Mouse (Mus musculus): ENCODE results near the gene Gm37240. TPM values are rescaled to one million over a fixed set of nuclear protein-coding genes. Genes with fewer than 3 reads are reported as not detected.
"Not testable (repeated sequence)": the region's sequence is repeated elsewhere in the genome, so short reads cannot be mapped to it uniquely, and the experiment has no call there.

Gm37240 gene
- total RNA-seq, 1 experiment from 2014 or later: 10.8 TPM

DNA sequence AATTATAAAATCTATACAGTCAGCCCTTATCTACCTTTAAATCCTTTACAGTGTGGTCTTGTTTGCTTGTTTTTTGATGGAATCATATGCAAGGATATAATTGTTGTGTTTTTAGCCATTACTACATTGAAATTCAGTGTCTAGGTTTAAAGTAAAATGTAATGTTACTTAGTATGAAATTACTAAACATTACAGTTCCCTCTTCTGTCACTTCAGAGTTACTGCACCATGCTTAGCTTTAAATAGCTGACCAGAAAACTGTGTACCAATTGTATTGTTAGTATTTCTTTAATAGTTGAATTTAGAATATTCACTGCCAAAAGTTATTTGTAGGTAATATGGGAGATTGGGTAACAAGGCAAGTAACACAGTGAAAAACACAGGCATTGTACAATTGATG lies 1017.2 kb downstream of the Gm37240 start:
- no peak for DNase-seq

DNA sequence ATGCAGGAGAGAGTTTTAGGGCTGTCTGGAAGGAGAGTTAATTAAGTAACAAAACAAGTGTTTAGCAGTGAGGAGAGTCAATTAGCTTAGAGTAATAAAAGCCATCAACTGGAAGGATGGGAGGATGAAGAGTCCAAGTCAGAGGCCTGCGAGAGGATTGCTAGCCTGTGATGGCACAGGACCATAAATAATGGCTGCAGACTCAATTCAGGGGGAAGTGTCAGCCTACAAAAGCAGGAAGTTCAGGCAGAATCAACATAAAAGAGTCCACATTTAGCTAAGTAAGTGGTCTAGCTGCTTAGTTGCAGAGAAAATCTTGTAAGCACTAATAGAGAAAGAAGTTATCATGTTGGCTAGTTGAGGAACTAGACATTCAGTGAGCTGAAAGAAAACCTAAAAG lies 1019.3 kb downstream of the Gm37240 start:
- no peak for DNase-seq

- no peak for DNase-seq
Measured at GRCm38 (mm10) chr3:84867434-84867975, 1019.8 kb downstream of the Gm37240 start.

- DNase-seq: no peak
Measured at GRCm38 (mm10) chr3:84866866-84867265, 1020.5 kb downstream of the Gm37240 start.

- DNase-seq: no peak
Measured at GRCm38 (mm10) chr3:84865684-84866083, 1021.6 kb downstream of the Gm37240 start.

DNA sequence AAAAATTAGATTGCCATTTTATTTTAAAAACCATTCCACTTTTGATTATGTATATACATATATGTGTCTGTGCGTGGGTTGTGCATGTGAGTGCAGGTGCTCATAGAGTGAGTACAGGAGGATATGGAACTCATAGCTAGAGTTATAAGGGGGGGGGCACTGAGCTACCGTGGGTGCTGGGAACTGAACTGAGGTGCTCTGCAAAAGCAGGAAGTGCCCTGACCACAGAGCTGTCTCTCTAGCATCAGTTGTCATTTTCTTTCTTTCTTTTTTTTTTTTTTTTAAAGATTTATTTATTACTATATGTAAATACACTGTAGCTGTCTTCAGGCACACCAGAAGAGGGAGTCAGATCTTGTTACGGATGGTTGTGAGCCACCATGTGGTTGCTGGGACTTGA lies 1025.5 kb downstream of the Gm37240 start:
- not testable (repeated sequence) for DNase-seq

GRCm38 (mm10) chr3:84860669-84861068 lies 1026.6 kb downstream of the Gm37240 start:
- no peak for DNase-seq

GRCm38 (mm10) chr3:84854440-84854839 lies 1032.9 kb downstream of the Gm37240 start:
- DNase-seq: no peak

DNA sequence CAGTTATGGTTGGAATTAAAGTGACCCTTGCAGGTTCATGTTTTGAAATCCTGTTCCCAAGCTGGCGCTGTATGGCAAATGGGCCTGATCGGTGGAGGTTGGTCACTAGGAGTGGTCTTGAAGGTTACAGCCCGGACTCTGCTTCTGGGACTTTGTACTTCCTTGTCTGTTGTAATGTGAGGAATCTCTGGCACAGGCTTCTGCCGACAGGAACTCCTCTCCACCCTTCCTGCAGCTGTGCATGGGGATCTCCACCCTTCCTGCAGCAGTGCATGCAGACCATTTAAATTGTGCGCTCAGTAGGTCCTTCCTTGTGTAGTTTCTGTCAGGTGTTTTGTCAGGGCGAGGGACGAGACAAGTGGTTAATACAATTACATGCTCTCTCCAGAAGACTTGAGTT lies 1034.4 kb downstream of the Gm37240 start:
- peak; percentile 9 for DNase-seq

DNA sequence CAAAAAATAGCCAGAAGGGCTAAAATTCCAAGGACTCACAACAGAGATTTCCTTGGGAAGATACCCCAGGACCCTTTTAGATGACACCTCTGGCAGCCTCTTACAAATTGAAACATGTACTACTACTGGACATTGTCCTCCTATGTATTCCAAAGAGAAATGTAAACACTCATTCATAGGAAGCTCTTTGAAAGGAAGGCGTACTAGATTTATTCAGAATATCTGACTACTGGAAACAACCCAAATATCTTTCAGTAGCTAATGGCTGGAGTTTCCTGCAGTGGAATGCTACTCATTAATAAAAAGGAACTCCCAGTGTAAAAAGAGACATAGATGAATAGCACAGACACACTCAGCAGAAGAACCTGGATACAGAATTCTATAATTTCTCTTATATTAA lies 1035.5 kb downstream of the Gm37240 start:
- DNase-seq: no peak

DNA sequence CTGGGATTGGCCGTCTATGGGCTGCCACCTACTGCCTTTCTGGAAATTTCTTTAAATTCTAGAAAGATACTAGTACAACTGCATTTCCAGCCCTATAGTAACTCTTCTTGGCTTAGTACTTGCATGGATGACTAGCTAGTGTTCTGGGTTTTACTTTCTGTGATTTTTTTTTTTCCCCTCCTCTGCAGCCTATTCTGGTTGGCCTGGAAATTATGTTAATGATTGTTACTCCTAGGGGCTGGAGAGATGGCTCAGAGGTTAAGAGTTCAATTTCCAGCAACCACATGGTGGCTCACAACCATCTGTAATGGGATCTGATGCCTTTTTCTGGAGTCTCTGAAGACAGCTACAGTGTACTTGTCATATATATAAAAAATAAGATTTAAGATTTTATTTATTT lies 1036.9 kb downstream of the Gm37240 start:
- DNase-seq: no peak

GRCm38 (mm10) chr3:84848798-84849197 lies 1038.5 kb downstream of the Gm37240 start:
- DNase-seq: no peak

DNA sequence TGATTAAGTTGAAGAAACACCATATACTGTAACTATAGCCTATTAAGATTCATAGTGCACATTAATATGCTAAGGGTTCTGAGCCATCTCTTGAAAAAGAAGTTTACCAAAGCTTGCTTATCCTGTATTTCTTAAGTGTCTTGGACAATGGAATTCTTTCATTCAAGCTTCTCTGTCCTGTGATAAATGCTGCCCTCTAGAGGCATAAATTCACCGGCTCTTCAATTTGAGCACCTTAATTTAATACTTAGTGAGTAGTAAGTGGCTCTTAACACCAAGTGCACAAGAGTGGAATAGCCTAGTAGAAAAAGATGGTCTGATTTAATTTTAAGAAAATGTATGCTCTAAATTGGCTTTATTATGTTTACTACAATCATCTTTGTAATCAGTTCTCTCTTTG lies 1043.7 kb downstream of the Gm37240 start:
- no peak for DNase-seq

GRCm38 (mm10) chr3:84842793-84843192 lies 1044.5 kb downstream of the Gm37240 start:
- DNase-seq: no peak

DNA sequence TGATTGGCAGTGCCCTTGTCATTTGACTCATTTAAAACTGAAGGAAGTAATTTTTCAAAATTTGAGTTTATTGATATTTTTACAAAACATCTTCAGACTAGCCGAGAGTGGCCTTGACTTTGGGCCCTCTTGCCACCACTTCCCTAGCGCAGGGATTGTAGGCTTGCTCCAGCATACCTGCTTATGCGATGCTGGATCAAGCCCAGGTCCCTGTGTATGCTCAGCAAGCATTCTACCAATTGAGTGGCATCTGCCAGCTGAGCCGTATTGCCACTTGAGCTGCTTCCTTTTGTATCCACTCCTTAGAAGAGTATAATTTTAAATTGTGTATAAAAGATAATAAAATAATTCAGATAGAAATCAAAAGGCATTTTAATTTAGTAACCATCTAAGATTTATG lies 1046.0 kb downstream of the Gm37240 start:
- no peak for DNase-seq

GRCm38 (mm10) chr3:84839499-84839898 lies 1047.8 kb downstream of the Gm37240 start:
- no peak for DNase-seq

- no peak for DNase-seq
Measured at GRCm38 (mm10) chr3:84837984-84838383, 1049.3 kb downstream of the Gm37240 start.

- DNase-seq: no peak
Measured at GRCm38 (mm10) chr3:84836029-84836428, 1051.3 kb downstream of the Gm37240 start.

- DNase-seq: no peak
Measured at GRCm38 (mm10) chr3:84829366-84829765, 1058.0 kb downstream of the Gm37240 start.

DNA sequence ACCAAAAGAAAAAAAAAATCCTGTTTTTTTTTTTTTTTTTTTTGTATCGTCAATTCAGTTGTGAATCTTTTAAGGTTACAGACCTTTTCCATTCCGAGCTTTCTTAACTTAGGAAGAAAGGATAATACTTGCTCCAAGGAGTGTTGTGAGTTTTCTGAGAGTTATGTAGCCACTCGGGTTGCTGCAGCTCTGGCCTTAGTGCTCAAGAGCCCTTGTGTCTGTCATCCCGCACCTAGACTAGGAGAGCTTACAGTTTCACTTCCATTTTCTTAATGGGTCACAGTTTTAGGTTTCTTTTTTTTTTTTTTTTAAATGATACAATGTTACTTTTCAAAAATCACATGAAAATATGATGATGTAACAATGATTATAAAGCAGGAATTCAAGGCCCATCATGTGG lies 1059.7 kb downstream of the Gm37240 start:
- no peak for DNase-seq

DNA sequence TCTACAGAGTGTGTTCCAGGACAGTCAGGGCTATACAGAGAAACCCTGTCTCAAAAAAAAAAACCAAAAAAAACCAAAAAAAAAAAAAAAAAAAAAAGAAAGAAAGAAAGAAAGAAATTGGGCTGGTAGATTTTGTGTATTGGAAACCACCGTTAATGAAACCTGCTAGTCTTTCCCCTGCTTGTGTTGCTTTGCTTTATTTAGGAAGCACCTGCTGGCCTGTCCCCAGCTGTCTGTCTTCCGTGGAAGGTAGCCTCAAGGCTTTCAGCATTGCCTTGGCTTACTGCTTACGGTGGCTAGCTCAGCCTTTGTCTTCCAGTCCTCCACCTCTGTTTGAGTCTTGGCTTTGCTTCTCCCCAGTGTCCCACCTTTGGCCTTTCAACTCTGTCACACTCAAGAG lies 1060.4 kb downstream of the Gm37240 start:
- no peak for DNase-seq

DNA sequence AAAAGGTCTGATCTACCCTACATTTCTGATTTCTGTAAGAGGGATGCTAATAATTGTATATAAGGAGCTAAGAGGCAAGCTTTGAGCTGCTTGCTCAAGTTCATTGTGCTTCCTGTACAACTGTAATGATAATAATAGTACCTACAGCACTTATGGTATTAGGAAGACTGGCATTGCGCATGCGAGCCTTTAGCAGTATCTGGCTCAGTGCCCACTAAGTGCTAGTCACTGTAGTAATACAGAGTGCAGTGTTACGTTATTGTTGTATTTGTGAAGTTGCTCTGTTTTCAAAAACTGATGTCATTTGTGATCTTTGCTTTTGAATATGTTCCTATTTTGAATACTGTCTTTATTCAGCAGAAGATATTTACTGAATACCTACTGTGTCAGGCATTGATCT lies 1060.9 kb downstream of the Gm37240 start:
- DNase-seq: peak; percentile 6

DNA sequence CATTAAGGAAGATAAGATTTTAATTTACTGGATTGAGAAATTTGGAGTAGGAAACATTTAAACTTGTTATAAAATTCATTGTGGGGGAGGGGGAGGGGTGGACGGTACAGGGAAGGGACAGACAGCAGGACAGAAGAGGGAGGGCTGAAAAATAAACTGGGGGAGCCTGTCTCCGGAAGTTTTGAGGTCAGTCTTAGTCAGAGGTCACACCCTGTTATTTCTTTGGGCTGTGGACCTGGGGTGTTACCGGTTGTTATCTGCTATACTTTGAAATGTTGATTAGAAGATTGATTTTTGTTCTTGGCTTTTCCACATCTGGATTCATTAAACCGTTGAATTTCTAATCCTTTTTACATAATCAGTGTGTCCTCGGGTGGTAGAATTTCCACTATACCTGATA lies 1061.3 kb downstream of the Gm37240 start:
- no peak for DNase-seq

- DNase-seq: no peak
Measured at GRCm38 (mm10) chr3:84820654-84821201, 1066.6 kb downstream of the Gm37240 start.

GRCm38 (mm10) chr3:84816951-84817350 lies 1070.4 kb downstream of the Gm37240 start:
- DNase-seq: no peak

Measured in adrenal gland, postnatal 25 days (tissue).